Mouse (Mus musculus) liver, embryonic 15.5 days (tissue): ENCODE results near the gene Polq. TPM values are rescaled to one million over a fixed set of nuclear protein-coding genes. Genes with fewer than 3 reads are reported as not detected.

Experiments used
- ATAC-seq: fragments of 200-750 bp; cut with Nextera tagmentation; 2 replicates; pipeline ENCODE4 v1.8.0; 2017; ENCODE audit warnings: moderate number of reproducible peaks, mild to moderate bottlenecking, moderate library complexity; ENCODE audit not compliant: insufficient read depth
- H3K27ac ChIP-seq: fragments of 300-500 bp; sonication (generic); replicated peaks from 2 replicates; pipeline ENCODE4 v1.5.1; 2015; ENCODE audit warnings: mild to moderate bottlenecking, inconsistent platforms
- H3K27me3 ChIP-seq: fragments of 300-500 bp; sonication (generic); 2 replicates; pipeline ENCODE4 v1.6.1; 2015; ENCODE audit warnings: mild to moderate bottlenecking, inconsistent platforms
- H3K36me3 ChIP-seq: fragments of 300-500 bp; sonication (generic); replicated peaks from 2 replicates; pipeline ENCODE4 v1.6.1; 2015; ENCODE audit warnings: moderate library complexity, mild to moderate bottlenecking, inconsistent platforms
- H3K4me1 ChIP-seq: fragments of 300-500 bp; sonication (generic); replicated peaks from 2 replicates; pipeline ENCODE4 v1.6.1; 2015; ENCODE audit warnings: inconsistent platforms
- H3K4me2 ChIP-seq: fragments of 300-500 bp; sonication (generic); 2 replicates; pipeline ENCODE4 v1.6.1; 2015; ENCODE audit warnings: moderate library complexity, mild to moderate bottlenecking, inconsistent platforms
- H3K4me3 ChIP-seq: fragments of 300-500 bp; sonication (generic); replicated peaks from 2 replicates; pipeline ENCODE4 v1.5.1; 2015; ENCODE audit warnings: mild to moderate bottlenecking, inconsistent platforms
- H3K9ac ChIP-seq: fragments of 300-500 bp; sonication (generic); 2 replicates; pipeline ENCODE4 v1.6.1; 2015; ENCODE audit warnings: moderate library complexity, mild to moderate bottlenecking, inconsistent platforms
- H3K9me3 ChIP-seq: fragments of 300-500 bp; sonication (generic); replicated peaks from 2 replicates; pipeline ENCODE4 v1.6.1; 2016; ENCODE audit warnings: inconsistent platforms
- WGBS: fragments of 180-500 bp; shearing (Covaris S2); methylation state at CpG from one replicate; pipeline ENCODE4 v1.1.7; 2015; ENCODE audit warnings: mixed read lengths; ENCODE audit not compliant: insufficient replicate concordance; 5-methylcytosine and 5-hydroxymethylcytosine counted together
- polyA plus RNA-seq: library from polyadenylated mRNA; unstranded; fragments of >200 nt; fragmentation: Nextera tagmentation; extraction: Ambion mirVana; gene quantifications from 2 replicates; pipeline ENCODE4 v1.2.1, GENCODE M21; 2015

Gene Polq
- polyA plus RNA-seq, 1 experiment from 2014 or later, result 8.1 TPM

GRCm38 (mm10) chr16:37009262-37009661 lies 2.3 kb upstream of the Polq start:
- Histone ChIP-seq H3K4me3 (no peak overlapping the region), H3K27me3 (no peaks in the 10 kb centered on the region), H3K9ac (no peak overlapping the region), H3K4me2 (no peak overlapping the region), H3K9me3 (no peaks in the 10 kb centered on the region), H3K27ac (no peak overlapping the region), H3K36me3 (peaks cover 6% of the 10 kb centered on the region; the same call in 1 of the 2 replicates), H3K4me1 (peaks cover 23% of the 10 kb centered on the region)
- 64% methylated on average over 6 of the region's 6 CpGs for WGBS
- no peak for ATAC-seq

- Histone ChIP-seq H3K4me3 (no peak overlapping the region), H3K36me3 (peaks cover 17% of the 10 kb centered on the region; the same call in 1 of the 2 replicates), H3K9ac (no peak overlapping the region), H3K9me3 (no peaks in the 10 kb centered on the region), H3K4me1 (peaks cover 27% of the 10 kb centered on the region), H3K27me3 (no peaks in the 10 kb centered on the region), H3K27ac (no peak overlapping the region), H3K4me2 (peak overlapping the region; percentile 76)
- WGBS, result 22% methylated on average over 4 of the region's 4 CpGs
- no peak for ATAC-seq
Measured at GRCm38 (mm10) chr16:37010370-37010769, 1.2 kb upstream of the Polq start.

GRCm38 (mm10) chr16:37011922-37012289 lies 320 bp downstream of the Polq start:
- Histone ChIP-seq H3K27me3 (no peaks in the 10 kb centered on the region), H3K36me3 (peaks cover 24% of the 10 kb centered on the region), H3K4me3 (peak overlapping the region; percentile 89), H3K27ac (peak overlapping the region; percentile 66), H3K9me3 (no peaks in the 10 kb centered on the region), H3K4me1 (peaks cover 27% of the 10 kb centered on the region), H3K9ac (peak overlapping the region; percentile 82), H3K4me2 (peak overlapping the region; percentile 76)
- ATAC-seq, result peak; percentile 76
- under 1% methylated on average over 26 of the region's 26 CpGs for WGBS

GRCm38 (mm10) chr16:37012336-37012735 lies 750 bp downstream of the Polq start:
- Histone ChIP-seq H3K4me2 (peak overlapping the region; percentile 76), H3K9me3 (no peaks in the 10 kb centered on the region), H3K27me3 (no peaks in the 10 kb centered on the region), H3K27ac (peak overlapping the region; percentile 66), H3K36me3 (peaks cover 26% of the 10 kb centered on the region), H3K4me1 (peaks cover 27% of the 10 kb centered on the region), H3K9ac (peak overlapping the region; percentile 82), H3K4me3 (peak overlapping the region; percentile 89)
- ATAC-seq, result peak; percentile 23
- 16% methylated on average over 5 of the region's 5 CpGs for WGBS

- H3K36me3 ChIP-seq, result peaks cover 40% of the 10 kb centered on the region
- no peaks in the 10 kb centered on the region for H3K9me3 ChIP-seq
- no peak overlapping the region for H3K27ac ChIP-seq
- no peak overlapping the region for H3K4me2 ChIP-seq
- H3K4me1 ChIP-seq, result no peaks in the 10 kb centered on the region
- no peak overlapping the region for H3K9ac ChIP-seq
- H3K27me3 ChIP-seq, result no peaks in the 10 kb centered on the region
- ATAC-seq, result no peak
- H3K4me3 ChIP-seq, result no peak overlapping the region
- 64% methylated on average over 3 of the region's 3 CpGs for WGBS
Measured at GRCm38 (mm10) chr16:37027581-37027980, 16.0 kb downstream of the Polq start.

GRCm38 (mm10) chr16:37031996-37032395 lies 20.4 kb downstream of the Polq start:
- H3K36me3 ChIP-seq, result peaks cover 57% of the 10 kb centered on the region
- no peak for ATAC-seq
- no peaks in the 10 kb centered on the region for H3K27me3 ChIP-seq
- H3K9ac ChIP-seq, result no peak overlapping the region
- H3K4me3 ChIP-seq, result no peak overlapping the region
- no peak overlapping the region for H3K4me2 ChIP-seq
- 57% methylated on average over 3 of the region's 3 CpGs for WGBS
- no peak overlapping the region for H3K27ac ChIP-seq
- no peaks in the 10 kb centered on the region for H3K9me3 ChIP-seq
- no peaks in the 10 kb centered on the region for H3K4me1 ChIP-seq

- H3K4me1 ChIP-seq, result no peaks in the 10 kb centered on the region
- WGBS, result 88% methylated on average over 8 of the region's 8 CpGs
- H3K9ac ChIP-seq, result no peak overlapping the region
- no peak overlapping the region for H3K4me2 ChIP-seq
- no peak overlapping the region for H3K27ac ChIP-seq
- no peaks in the 10 kb centered on the region for H3K27me3 ChIP-seq
- H3K36me3 ChIP-seq, result peaks cover 56% of the 10 kb centered on the region
- no peaks in the 10 kb centered on the region for H3K9me3 ChIP-seq
- no peak for ATAC-seq
- no peak overlapping the region for H3K4me3 ChIP-seq
Measured at GRCm38 (mm10) chr16:37034751-37035150, 23.2 kb downstream of the Polq start.

GRCm38 (mm10) chr16:37059631-37060030 lies 48.0 kb downstream of the Polq start:
- WGBS, result 79% methylated on average over 3 of the region's 3 CpGs
- Histone ChIP-seq H3K4me1 (no peaks in the 10 kb centered on the region), H3K27ac (no peak overlapping the region), H3K27me3 (no peaks in the 10 kb centered on the region), H3K36me3 (peaks cover 60% of the 10 kb centered on the region), H3K4me3 (no peak overlapping the region), H3K9ac (no peak overlapping the region), H3K9me3 (no peaks in the 10 kb centered on the region), H3K4me2 (no peak overlapping the region)
- ATAC-seq, result no peak

- ATAC-seq, result no peak
- no peak overlapping the region for H3K4me3 ChIP-seq
- H3K4me1 ChIP-seq, result no peaks in the 10 kb centered on the region
- H3K9me3 ChIP-seq, result no peaks in the 10 kb centered on the region
- 89% methylated on average over 4 of the region's 4 CpGs for WGBS
- H3K36me3 ChIP-seq, result peaks cover 69% of the 10 kb centered on the region
- no peak overlapping the region for H3K4me2 ChIP-seq
- no peak overlapping the region for H3K9ac ChIP-seq
- H3K27me3 ChIP-seq, result no peaks in the 10 kb centered on the region
- no peak overlapping the region for H3K27ac ChIP-seq
Measured at GRCm38 (mm10) chr16:37061261-37061660, 49.7 kb downstream of the Polq start.

- no peak for ATAC-seq
- Histone ChIP-seq H3K36me3 (peaks cover 63% of the 10 kb centered on the region), H3K4me3 (no peak overlapping the region)
Measured at GRCm38 (mm10) chr16:37072354-37072753, 60.8 kb downstream of the Polq start.

GRCm38 (mm10) chr16:37089648-37090047 lies 78.1 kb downstream of the Polq start:
- WGBS, result 55% methylated on average over 1 of the region's 1 CpGs
- H3K36me3 ChIP-seq, result peaks cover 71% of the 10 kb centered on the region

More at GRCm38 (mm10) chr16:37072354-37072753, 60.8 kb downstream of the Polq start:
- Histone ChIP-seq H3K27me3 (no peaks in the 10 kb centered on the region), H3K27ac (no peak overlapping the region), H3K9ac (no peak overlapping the region), H3K4me2 (no peak overlapping the region), H3K9me3 (no peaks in the 10 kb centered on the region), H3K4me1 (no peaks in the 10 kb centered on the region)
- 30% methylated on average over 5 of the region's 5 CpGs for WGBS

GRCm38 (mm10) chr16:37094169-37094833 lies 82.7 kb downstream of the Polq start:
- Histone ChIP-seq H3K9me3 (no peaks in the 10 kb centered on the region), H3K4me1 (no peaks in the 10 kb centered on the region), H3K27me3 (no peaks in the 10 kb centered on the region), H3K9ac (no peak overlapping the region), H3K4me2 (no peak overlapping the region), H3K36me3 (peaks cover 63% of the 10 kb centered on the region), H3K27ac (no peak overlapping the region), H3K4me3 (no peak overlapping the region)
- 75% methylated on average over 4 of the region's 4 CpGs for WGBS
- ATAC-seq, result no peak

More at GRCm38 (mm10) chr16:37089648-37090047, 78.1 kb downstream of the Polq start:
- Histone ChIP-seq H3K4me1 (no peaks in the 10 kb centered on the region), H3K9ac (no peak overlapping the region), H3K27ac (no peak overlapping the region), H3K4me3 (no peak overlapping the region), H3K4me2 (no peak overlapping the region), H3K9me3 (no peaks in the 10 kb centered on the region), H3K27me3 (no peaks in the 10 kb centered on the region)
- ATAC-seq, result no peak
